ENCODE assay signal across 33 mouse cellular contexts in genomic region chr5:100619586-100620275, GRCm38 (mm10). TPM values are rescaled to one million over a fixed set of nuclear protein-coding genes. Genes with fewer than 3 reads are reported as not detected.
"Had no signal": no experiment of that assay in that cellular context is flagged by ENCODE, and none has a peak within 500 bp of the region (broad histone marks: within the 10 kb centered on the region; RNA-seq: fewer than 3 reads in every experiment).

No protein-coding gene starts in this region.

- H3K4me1 ChIP-seq: heart, embryonic 12.5 days; heart, embryonic 15.5 days; hindbrain, embryonic 12.5 days; hindbrain, embryonic 13.5 days; hindbrain, embryonic 15.5 days had no signal

- H3K9me3 ChIP-seq: heart, embryonic 12.5 days; heart, embryonic 13.5 days; heart, embryonic 15.5 days; hindbrain, embryonic 10.5 days; hindbrain, embryonic 12.5 days; hindbrain, embryonic 13.5 days; hindbrain, embryonic 15.5 days; intestine, embryonic 15.5 days; kidney, embryonic 15.5 days had no signal

- H3K27ac ChIP-seq: heart, embryonic 13.5 days; heart, embryonic 15.5 days; hindbrain, embryonic 10.5 days; hindbrain, embryonic 12.5 days; hindbrain, embryonic 13.5 days; hindbrain, embryonic 14.5 days; hindbrain, embryonic 15.5 days; hindbrain, postnatal 0 days; intestine, embryonic 15.5 days; kidney, embryonic 15.5 days; kidney, postnatal 0 days; layer of hippocampus, adult 2 months; left cerebral cortex, adult 2 months had no signal

- DNase-seq: heart, postnatal 10 days; heart, postnatal 36 days; kidney, adult 11 months; kidney, adult 18-20 months; kidney, adult 2 months; kidney, adult 8-10 months; kidney, adult 9 months; kidney, postnatal 10 days; kidney, postnatal 14 days; kidney, postnatal 25 days; kidney, postnatal 36 days; kidney, postnatal 4 days; layer of hippocampus, adult 9-11 months; layer of hippocampus, postnatal 36 days had no signal

- H3K36me3 ChIP-seq: heart, embryonic 12.5 days; heart, embryonic 13.5 days; heart, embryonic 15.5 days; hindbrain, embryonic 10.5 days; hindbrain, embryonic 12.5 days; hindbrain, embryonic 13.5 days; hindbrain, embryonic 15.5 days; intestine, embryonic 15.5 days; kidney, embryonic 15.5 days had no signal

- H3K27me3 ChIP-seq: heart, embryonic 13.5 days; heart, embryonic 15.5 days; hindbrain, embryonic 12.5 days; hindbrain, embryonic 13.5 days; hindbrain, embryonic 15.5 days; intestine, embryonic 15.5 days; kidney, embryonic 15.5 days had no signal

- H3K4me3 ChIP-seq: heart, embryonic 12.5 days; heart, embryonic 13.5 days; heart, embryonic 15.5 days; hindbrain, embryonic 10.5 days; hindbrain, embryonic 12.5 days; hindbrain, embryonic 13.5 days; hindbrain, embryonic 15.5 days; intestine, embryonic 15.5 days; kidney, embryonic 15.5 days; layer of hippocampus, adult 2 months; left cerebral cortex, adult 2 months had no signal

RNA-seq across cellular contexts. Expression of gene Plac8, which starts 47.7 kb away (rescaled TPM):
- total RNA-seq: layer of hippocampus, adult 18-20 months; layer of hippocampus, adult 2 months; layer of hippocampus, adult 8-10 months; layer of hippocampus, postnatal 10 days; layer of hippocampus, postnatal 14 days; layer of hippocampus, postnatal 25 days; layer of hippocampus, postnatal 36 days; left cerebral cortex, adult 2 months had no signal
